Mouse (Mus musculus) cerebellum, postnatal 10 days (tissue): Measurements from ENCODE around the gene Slc25a40.

ENCODE experiments used
- DNase-seq, 2 experiments: peaks; one replicate each; pipeline ENCODE4 v3.0.0; 2021; ENCODE audit warnings: mixed read lengths in 2 of 2

Slc25a40 gene

DNA sequence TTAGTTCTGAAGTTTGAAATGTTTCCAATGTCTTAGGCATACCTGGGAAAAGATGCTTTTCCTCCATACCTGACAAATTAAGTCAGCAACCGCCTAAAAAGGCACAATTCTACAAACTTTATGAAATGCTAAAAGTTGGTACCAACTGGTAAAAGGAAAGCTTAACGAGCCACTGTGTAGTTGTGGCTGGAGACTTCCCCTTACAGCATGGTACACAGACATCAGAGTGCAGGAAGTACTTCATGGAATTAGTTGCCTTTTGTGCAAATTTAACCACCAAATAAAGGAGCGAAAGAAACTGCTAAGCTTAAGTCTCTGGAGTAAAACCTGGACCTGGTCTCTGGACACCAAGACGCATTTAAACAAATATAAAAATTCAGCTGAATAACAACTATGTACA, 69.1 kb downstream of the Slc25a40 start:
- no peak for DNase-seq
